Mouse (Mus musculus) megakaryocyte, embryonic 14.5 days (primary cell): ENCODE measurements around the gene Zglp1. TPM values are rescaled to one million over a fixed set of nuclear protein-coding genes. Genes with fewer than 3 reads are reported as not detected.

Experiments used
- H3K27me3 ChIP-seq: replicated peaks from 2 replicates; pipeline ENCODE3; 2012; ENCODE audit warnings: inconsistent platforms
- H3K36me3 ChIP-seq: replicated peaks from 2 replicates; pipeline ENCODE3; 2012; ENCODE audit warnings: low read length, inconsistent platforms, mixed read lengths
- H3K4me1 ChIP-seq: 2 replicates; pipeline ENCODE4 v1.6.1; 2012; ENCODE audit warnings: inconsistent platforms
- H3K4me3 ChIP-seq: replicated peaks from 2 replicates; pipeline ENCODE3; 2012; ENCODE audit warnings: moderate library complexity, mild to moderate bottlenecking, inconsistent platforms
- H3K9me3 ChIP-seq: 2 replicates; pipeline ENCODE4 v1.6.1; 2012; ENCODE audit warnings: inconsistent platforms
- FLI1 ChIP-seq: IDR thresholded peaks from 2 replicates; pipeline ENCODE4 v1.6.1; 2012; ENCODE audit warnings: low read length, inconsistent platforms, mixed read lengths
- GATA1 ChIP-seq: IDR thresholded peaks from 3 replicates; pipeline ENCODE4 v1.6.1; 2012; ENCODE audit warnings: mixed read lengths, low read length, inconsistent platforms, borderline replicate concordance
- polyA plus RNA-seq: library from polyadenylated mRNA; stranded (reverse); fragments of >175 nt; gene quantifications from 2 replicates; pipeline ENCODE4 v1.2.3, GENCODE M21; 2012; ENCODE audit warnings: low replicate concordance; ENCODE audit not compliant: insufficient read depth

Zglp1 gene
- polyA plus RNA-seq, 1 experiment, result 3.6 TPM

- Histone ChIP-seq H3K4me1 (peaks cover 80% of the 10 kb centered on the region), H3K27me3 (peaks cover 85% of the 10 kb centered on the region), H3K9me3 (peaks cover 23% of the 10 kb centered on the region), H3K4me3 (peak overlapping the region; percentile 85), H3K36me3 (no peaks in the 10 kb centered on the region)
- TF ChIP-seq GATA1, result no peak
Measured at GRCm38 (mm10) chr9:21036161-21036560, 30.7 kb downstream of the Zglp1 start.

DNA sequence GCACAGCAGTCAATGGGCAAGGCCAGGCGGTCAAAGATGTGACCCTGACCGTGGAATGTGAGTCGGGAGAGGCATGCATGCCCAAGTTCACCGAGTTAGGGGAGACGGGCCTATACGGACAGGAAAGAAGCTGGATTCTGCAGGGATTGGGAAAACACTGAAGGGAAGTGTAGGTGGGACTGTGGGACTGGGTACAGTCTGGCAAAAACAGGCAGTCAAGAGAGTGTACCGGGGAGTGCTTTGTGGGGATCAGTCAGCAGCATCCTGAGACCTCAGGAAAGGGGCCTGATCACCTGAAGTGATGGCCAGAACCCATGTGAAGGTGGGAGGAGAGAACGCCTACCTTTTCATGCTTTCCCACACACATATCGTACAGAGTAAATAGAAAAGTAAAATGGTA is 31.3 kb downstream of the Zglp1 start:
- TF ChIP-seq GATA1 (no peak), FLI1 (no peak)
- peaks cover 80% of the 10 kb centered on the region for H3K4me1 ChIP-seq
- H3K9me3 ChIP-seq, result peaks cover 23% of the 10 kb centered on the region
- H3K4me3 ChIP-seq, result peak overlapping the region; percentile 85
- peaks cover 85% of the 10 kb centered on the region for H3K27me3 ChIP-seq
- no peaks in the 10 kb centered on the region for H3K36me3 ChIP-seq

DNA sequence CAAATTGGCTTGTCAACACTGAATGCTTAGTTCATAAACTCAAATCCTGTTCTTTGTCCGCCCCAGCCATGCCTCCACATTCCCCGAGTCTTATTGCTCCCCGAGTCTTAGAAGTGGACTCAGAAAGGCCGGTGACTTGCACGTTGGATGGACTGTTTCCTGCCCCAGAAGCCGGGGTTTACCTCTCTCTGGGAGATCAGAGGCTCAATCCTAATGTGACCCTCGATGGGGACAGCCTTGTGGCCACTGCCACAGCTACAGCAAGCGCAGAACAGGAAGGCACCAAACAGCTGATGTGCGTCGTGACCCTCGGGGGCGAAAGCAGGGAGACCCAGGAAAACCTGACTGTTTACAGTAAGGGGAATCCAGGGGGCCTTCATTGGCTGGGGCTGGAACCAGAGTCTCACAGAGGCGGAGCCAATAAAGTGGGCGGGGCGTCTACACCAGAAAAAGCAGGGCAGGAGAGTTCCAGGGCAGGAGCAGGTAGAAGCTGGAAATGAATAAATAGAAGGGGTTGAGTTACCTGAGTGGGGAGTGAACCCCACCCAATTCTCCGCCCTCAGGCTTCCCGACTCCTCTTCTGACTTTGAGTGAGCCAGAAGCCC is 32.3 kb downstream of the Zglp1 start:
- H3K4me3 ChIP-seq, result peak overlapping the region; percentile 85
- no peaks in the 10 kb centered on the region for H3K36me3 ChIP-seq
- H3K27me3 ChIP-seq, result peaks cover 77% of the 10 kb centered on the region
- peaks cover 85% of the 10 kb centered on the region for H3K4me1 ChIP-seq
- H3K9me3 ChIP-seq, result peaks cover 21% of the 10 kb centered on the region
- TF ChIP-seq GATA1 (no peak), FLI1 (no peak)

DNA sequence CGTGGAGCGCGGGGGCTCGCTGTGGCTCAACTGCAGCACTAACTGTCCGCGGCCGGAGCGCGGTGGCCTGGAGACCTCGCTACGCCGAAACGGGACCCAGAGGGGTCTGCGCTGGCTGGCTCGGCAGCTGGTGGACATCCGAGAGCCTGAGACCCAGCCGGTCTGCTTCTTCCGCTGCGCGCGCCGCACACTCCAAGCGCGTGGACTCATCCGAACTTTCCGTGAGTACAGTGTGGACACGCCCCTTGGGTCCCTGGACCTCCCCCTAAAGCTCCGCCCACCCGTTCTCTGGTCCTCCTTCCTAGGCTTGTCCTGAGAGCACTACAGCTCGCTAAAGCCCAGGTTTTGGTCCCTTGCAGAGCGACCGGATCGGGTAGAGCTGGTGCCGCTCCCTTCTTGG is 33.8 kb downstream of the Zglp1 start:
- Histone ChIP-seq H3K4me3 (peak overlapping the region; percentile 94), H3K9me3 (peaks cover 10% of the 10 kb centered on the region; the same call in 1 of the 2 replicates), H3K36me3 (peaks cover 1% of the 10 kb centered on the region), H3K4me1 (peaks cover 96% of the 10 kb centered on the region), H3K27me3 (peaks cover 66% of the 10 kb centered on the region)
- TF ChIP-seq GATA1 (no peak), FLI1 (no peak)

GRCm38 (mm10) chr9:21032491-21032890 is 34.4 kb downstream of the Zglp1 start:
- peaks cover 98% of the 10 kb centered on the region for H3K4me1 ChIP-seq
- H3K9me3 ChIP-seq, result peaks cover 6% of the 10 kb centered on the region; the same call in 1 of the 2 replicates
- peaks cover 62% of the 10 kb centered on the region for H3K27me3 ChIP-seq
- H3K36me3 ChIP-seq, result peaks cover 6% of the 10 kb centered on the region
- TF ChIP-seq GATA1 (no peak), FLI1 (no peak)
- peak overlapping the region; percentile 94 for H3K4me3 ChIP-seq

DNA sequence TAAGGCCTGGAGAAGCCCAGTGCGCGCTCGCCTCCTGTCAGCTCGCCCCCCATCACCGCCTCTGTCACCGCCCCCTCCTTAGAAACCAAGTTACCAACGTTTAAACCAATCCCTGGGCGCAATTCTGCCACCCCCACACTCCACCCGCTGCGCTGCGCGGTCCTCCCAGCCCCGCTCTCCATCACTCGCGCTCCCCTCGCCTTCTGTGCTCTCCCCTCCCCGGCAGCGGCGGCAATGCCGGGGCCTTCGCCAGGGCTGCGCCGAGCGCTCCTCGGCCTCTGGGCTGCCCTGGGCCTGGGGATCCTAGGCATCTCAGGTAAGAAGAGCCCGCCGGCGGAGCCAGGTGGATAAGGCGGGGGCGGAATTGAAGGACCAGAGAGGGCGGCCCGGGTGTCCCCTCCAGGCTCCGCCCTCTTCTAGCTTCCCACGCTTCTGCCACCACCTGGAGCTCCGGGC is 35.0 kb downstream of the Zglp1 start, which contains the start of gene Icam5:
Icam5 (plus strand) TSS at position 178 of the 456 bp plus-strand sequence.
- no peak for TF ChIP-seq FLI1
- TF ChIP-seq GATA1, result no peak
- Histone ChIP-seq H3K27me3 (peaks cover 62% of the 10 kb centered on the region), H3K4me3 (peak within 1 kb of the TSS; percentile 94), H3K9me3 (peaks cover 4% of the 10 kb centered on the region; the same call in 1 of the 2 replicates), H3K4me1 (peaks cover 98% of the 10 kb centered on the region), H3K36me3 (peaks cover 11% of the 10 kb centered on the region)

- H3K9me3 ChIP-seq, result no peaks in the 10 kb centered on the region
- TF ChIP-seq FLI1, result no peak
- no peak for TF ChIP-seq GATA1
- H3K36me3 ChIP-seq, result peaks cover 16% of the 10 kb centered on the region
- H3K27me3 ChIP-seq, result peaks cover 61% of the 10 kb centered on the region
- H3K4me3 ChIP-seq, result peak overlapping the region; percentile 94
- peaks cover 92% of the 10 kb centered on the region for H3K4me1 ChIP-seq
Measured at GRCm38 (mm10) chr9:21031251-21031895, 35.5 kb downstream of the Zglp1 start.

GRCm38 (mm10) chr9:21030781-21031250 is 36.1 kb downstream of the Zglp1 start:
- TF ChIP-seq FLI1 (no peak), GATA1 (no peak)
- Histone ChIP-seq H3K4me1 (peaks cover 87% of the 10 kb centered on the region), H3K27me3 (peaks cover 58% of the 10 kb centered on the region), H3K9me3 (no peaks in the 10 kb centered on the region), H3K36me3 (peaks cover 19% of the 10 kb centered on the region), H3K4me3 (peak overlapping the region; percentile 94)

GRCm38 (mm10) chr9:21030055-21030600 is 36.8 kb downstream of the Zglp1 start:
- Histone ChIP-seq H3K4me1 (peaks cover 80% of the 10 kb centered on the region), H3K27me3 (peaks cover 57% of the 10 kb centered on the region), H3K4me3 (peak overlapping the region; percentile 94), H3K9me3 (no peaks in the 10 kb centered on the region), H3K36me3 (peaks cover 25% of the 10 kb centered on the region)
- no peak for TF ChIP-seq GATA1
- TF ChIP-seq FLI1, result no peak

DNA sequence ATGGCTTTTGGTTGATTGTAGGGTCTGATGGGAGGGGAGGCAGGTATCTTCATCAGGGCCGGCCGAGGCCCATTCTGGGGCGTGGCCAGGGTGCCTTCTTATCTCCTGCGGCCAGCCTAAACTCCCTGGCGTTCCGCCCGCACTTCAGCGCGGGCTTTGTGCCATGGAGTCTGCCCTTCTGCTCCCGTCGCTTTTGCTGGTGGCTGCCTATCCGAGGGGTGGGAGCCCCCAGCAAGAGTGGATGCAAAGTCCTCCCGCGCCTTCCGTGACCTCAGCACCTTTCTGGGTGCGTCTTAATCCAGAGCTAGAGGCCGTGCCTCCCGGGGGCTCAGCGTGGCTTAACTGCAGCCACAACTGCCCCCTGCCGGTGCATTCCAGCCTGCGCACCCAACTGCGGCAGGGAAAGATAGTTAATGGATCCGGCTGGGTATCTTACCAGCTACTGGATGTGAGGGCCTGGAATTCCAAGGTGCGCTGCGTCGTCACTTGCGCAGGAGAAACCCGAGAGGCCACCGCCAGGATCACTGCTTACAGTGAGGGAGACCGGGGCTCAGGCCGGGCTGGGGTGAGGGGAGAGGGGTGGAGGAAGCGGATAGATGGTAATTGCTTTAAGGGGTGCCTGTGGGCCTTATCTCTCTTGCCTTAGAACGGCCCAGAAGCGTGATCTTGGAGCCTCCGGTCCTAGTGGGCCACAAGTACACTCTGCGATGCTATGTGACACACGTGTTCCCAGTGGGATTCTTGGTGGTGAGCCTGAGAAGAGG is 37.4 kb downstream of the Zglp1 start, which contains the start of gene Icam4:
Icam4 (plus strand) TSS at position 83 of the 764 bp plus-strand sequence.
- H3K4me1 ChIP-seq, result peaks cover 73% of the 10 kb centered on the region
- peak within 1 kb of the TSS; percentile 94 for H3K4me3 ChIP-seq
- H3K27me3 ChIP-seq, result peaks cover 51% of the 10 kb centered on the region
- TF ChIP-seq GATA1 (no peak), FLI1 (no peak)
- peaks cover 25% of the 10 kb centered on the region for H3K36me3 ChIP-seq
- H3K9me3 ChIP-seq, result no peaks in the 10 kb centered on the region
